Mouse (Mus musculus): ENCODE results near the gene 2310034C09Rik. TPM values are rescaled to one million over a fixed set of nuclear protein-coding genes. Genes with fewer than 3 reads are reported as not detected.
"Not testable (repeated sequence)": the region's sequence is repeated elsewhere in the genome, so short reads cannot be mapped to it uniquely, and the experiment has no call there.

The 2310034C09Rik gene
- not detected in 2 replicates for polyA plus RNA-seq (2015; fragmentation: Nextera tagmentation; extraction: Ambion mirVana)

DNA sequence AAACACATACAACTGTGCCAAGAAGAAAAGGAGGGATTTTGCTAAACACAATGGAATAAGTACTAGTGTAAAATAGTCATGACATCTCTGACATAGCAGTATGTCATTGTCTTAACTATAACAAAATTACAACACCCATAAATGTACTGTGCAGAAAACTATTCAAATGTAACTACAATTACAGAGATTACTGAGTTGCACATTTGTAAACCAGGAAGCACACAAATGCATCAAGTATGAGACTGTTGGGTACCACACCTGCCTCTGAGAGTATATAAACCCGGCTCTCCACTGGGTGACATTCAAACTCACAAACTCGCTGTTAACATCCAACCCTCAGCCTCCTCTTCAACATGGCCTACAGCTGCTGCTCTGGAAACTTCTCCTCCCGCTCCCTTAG is at the start of gene 2310034C09Rik:
Gene 2310034C09Rik (plus strand): TSS at position 301 of the 400 bp plus-strand sequence.
- not testable (repeated sequence) for H3K9me3 ChIP-seq (replicated peaks; ENCODE audit: low read length); ATAC-seq (replicated peaks; ENCODE audit: low FRiP score, low read depth); H3K27ac ChIP-seq; H3K36me3 ChIP-seq (ENCODE audit: insufficient read depth, low read length); H3K4me2 ChIP-seq (ENCODE audit: low read length); H3K4me1 ChIP-seq (replicated peaks; ENCODE audit: insufficient read depth, low read length); H3K27me3 ChIP-seq (ENCODE audit: insufficient read depth, low read length); H3K4me3 ChIP-seq (replicated peaks; ENCODE audit: low read depth, low read length); H3K9ac ChIP-seq (ENCODE audit: low read depth, low read length); DNase-seq (ENCODE audit: low spot score)
- 83% methylated on average over 3 of the region's 3 CpGs for WGBS

DNA sequence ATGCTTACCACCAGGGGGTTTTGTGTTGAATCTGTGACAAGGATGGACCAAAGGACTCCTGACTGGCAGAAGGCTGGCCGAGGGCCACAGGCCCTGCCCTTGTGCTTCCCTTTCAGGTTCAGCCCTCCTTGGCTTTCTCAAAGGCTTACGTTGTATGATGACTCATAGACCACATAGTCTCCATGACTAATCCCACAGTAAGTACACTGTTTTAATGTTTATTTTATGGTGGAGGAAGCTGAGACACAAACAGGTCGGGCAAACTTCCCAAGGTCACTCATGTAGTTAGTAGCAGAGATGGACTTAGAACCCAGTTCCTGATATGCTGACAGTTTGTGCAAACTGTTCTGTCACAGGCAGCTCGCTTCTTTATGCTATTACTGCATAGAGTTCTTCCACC is 47.9 kb upstream of the 2310034C09Rik start:
- ATAC-seq (replicated peaks; ENCODE audit: low FRiP score, low read depth) (peak; percentile 68; the same call in 1 of the 2 replicates), DNase-seq (ENCODE audit: low spot score) (peak; percentile 6)
- WGBS, result 63% methylated on average over 4 of the region's 4 CpGs
- no peak overlapping the region for H3K9ac ChIP-seq (ENCODE audit: low read depth, low read length)
- no peak overlapping the region for H3K27ac ChIP-seq
- H3K4me1 ChIP-seq (replicated peaks; ENCODE audit: insufficient read depth, low read length), result no peaks in the 10 kb centered on the region
- TF ChIP-seq CTCF (IDR thresholded peaks at IDR 0.05; ENCODE audit: low read depth), result peak; percentile 22; the same call in 1 of the 2 replicates
- H3K4me2 ChIP-seq (ENCODE audit: low read length), result no peak overlapping the region
- H3K27me3 ChIP-seq (ENCODE audit: insufficient read depth, low read length), result no peaks in the 10 kb centered on the region
- no peak overlapping the region for H3K4me3 ChIP-seq (replicated peaks; ENCODE audit: low read depth, low read length)
- H3K9me3 ChIP-seq (replicated peaks; ENCODE audit: low read length), result no peaks in the 10 kb centered on the region
- no peaks in the 10 kb centered on the region for H3K36me3 ChIP-seq (ENCODE audit: insufficient read depth, low read length)

DNA sequence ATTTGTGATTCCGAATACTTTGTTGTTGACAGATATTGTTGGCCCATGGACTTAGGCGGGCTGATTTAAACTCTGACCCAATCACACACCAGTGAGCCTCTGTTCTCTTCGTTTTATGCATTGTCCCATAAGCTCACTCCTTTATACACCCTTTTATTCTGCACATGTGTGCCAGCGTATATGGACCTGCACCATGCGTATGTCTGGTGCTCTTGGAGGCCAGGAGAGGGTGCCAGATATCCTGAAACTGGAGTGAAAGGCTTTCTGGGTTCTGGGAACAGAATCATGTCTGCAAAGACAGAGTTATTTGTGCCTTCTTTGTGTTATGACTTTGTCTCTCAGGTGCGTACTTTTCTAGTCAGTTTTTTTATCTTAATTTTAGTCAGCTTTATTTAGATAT is 47.4 kb upstream of the 2310034C09Rik start:
- ATAC-seq (replicated peaks; ENCODE audit: low FRiP score, low read depth) (no peak), DNase-seq (ENCODE audit: low spot score) (no peak)
- Histone ChIP-seq H3K9me3 (replicated peaks; ENCODE audit: low read length) (no peaks in the 10 kb centered on the region), H3K4me2 (ENCODE audit: low read length) (no peak overlapping the region), H3K27me3 (ENCODE audit: insufficient read depth, low read length) (no peaks in the 10 kb centered on the region), H3K27ac (no peak overlapping the region), H3K4me1 (replicated peaks; ENCODE audit: insufficient read depth, low read length) (no peaks in the 10 kb centered on the region), H3K4me3 (replicated peaks; ENCODE audit: low read depth, low read length) (no peak overlapping the region), H3K36me3 (ENCODE audit: insufficient read depth, low read length) (no peaks in the 10 kb centered on the region), H3K9ac (ENCODE audit: low read depth, low read length) (no peak overlapping the region)
- peak; percentile 50; the same call in 1 of the 2 replicates for TF ChIP-seq CTCF (IDR thresholded peaks at IDR 0.05; ENCODE audit: low read depth)
- 83% methylated on average over 6 of the region's 6 CpGs for WGBS

DNA sequence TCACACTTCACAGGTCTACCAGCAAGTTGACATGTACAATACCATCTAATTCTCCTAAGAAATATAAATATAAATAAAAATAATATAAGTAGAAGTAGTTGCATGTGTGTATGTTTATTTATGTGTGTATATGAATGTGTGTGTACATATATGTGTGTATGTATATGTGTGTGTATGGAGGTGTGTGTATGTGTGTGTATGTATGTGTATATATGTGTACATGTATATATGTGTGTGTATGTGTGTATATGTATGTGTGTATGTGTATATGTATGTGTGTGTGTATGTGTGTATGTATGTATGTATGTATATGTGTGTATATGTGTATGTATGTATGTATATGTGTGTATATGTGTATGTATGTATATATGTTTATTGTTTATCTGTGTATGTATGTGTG is 42.1 kb upstream of the 2310034C09Rik start:
- Histone ChIP-seq H3K9me3 (replicated peaks; ENCODE audit: low read length) (no peaks in the 10 kb centered on the region), H3K4me3 (replicated peaks; ENCODE audit: low read depth, low read length) (no peak overlapping the region), H3K9ac (ENCODE audit: low read depth, low read length) (no peak overlapping the region), H3K4me2 (ENCODE audit: low read length) (no peak overlapping the region), H3K27ac (no peak overlapping the region), H3K4me1 (replicated peaks; ENCODE audit: insufficient read depth, low read length) (no peaks in the 10 kb centered on the region), H3K36me3 (ENCODE audit: insufficient read depth, low read length) (no peaks in the 10 kb centered on the region), H3K27me3 (ENCODE audit: insufficient read depth, low read length) (no peaks in the 10 kb centered on the region)
- DNase-seq (ENCODE audit: low spot score) (no peak), ATAC-seq (replicated peaks; ENCODE audit: low FRiP score, low read depth) (no peak)
- TF ChIP-seq CTCF (IDR thresholded peaks at IDR 0.05; ENCODE audit: low read depth), result no peak

DNA sequence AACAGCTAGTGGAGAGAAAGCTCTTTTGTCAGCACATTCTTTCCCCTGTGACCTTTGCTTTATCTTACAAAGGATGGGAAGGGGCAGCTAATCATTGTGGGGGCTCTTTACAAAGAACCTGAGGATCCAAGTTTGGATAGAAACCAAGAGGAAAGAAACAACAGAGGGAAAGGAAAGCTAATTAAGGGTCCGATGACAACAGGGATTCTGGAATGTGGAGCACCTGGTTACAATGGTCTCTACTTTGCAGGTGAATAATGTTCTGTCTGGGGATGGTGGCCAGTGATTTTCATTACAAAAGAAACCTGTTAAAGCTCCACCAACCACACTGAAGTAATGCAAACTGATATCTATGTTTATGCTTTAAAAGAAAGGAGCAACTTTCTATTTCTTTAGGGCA is 38.6 kb upstream of the 2310034C09Rik start:
- no peak for DNase-seq (ENCODE audit: low spot score)
- H3K27me3 ChIP-seq (ENCODE audit: insufficient read depth, low read length), result no peaks in the 10 kb centered on the region
- no peak overlapping the region for H3K9ac ChIP-seq (ENCODE audit: low read depth, low read length)
- ATAC-seq (replicated peaks; ENCODE audit: low FRiP score, low read depth), result no peak
- WGBS, result 48% methylated on average over 1 of the region's 1 CpGs
- H3K4me3 ChIP-seq (replicated peaks; ENCODE audit: low read depth, low read length), result no peak overlapping the region
- H3K4me2 ChIP-seq (ENCODE audit: low read length), result no peak overlapping the region
- H3K27ac ChIP-seq, result no peak overlapping the region
- no peaks in the 10 kb centered on the region for H3K4me1 ChIP-seq (replicated peaks; ENCODE audit: insufficient read depth, low read length)
- H3K36me3 ChIP-seq (ENCODE audit: insufficient read depth, low read length), result no peaks in the 10 kb centered on the region
- no peak for TF ChIP-seq CTCF (IDR thresholded peaks at IDR 0.05; ENCODE audit: low read depth)
- H3K9me3 ChIP-seq (replicated peaks; ENCODE audit: low read length), result no peaks in the 10 kb centered on the region

DNA sequence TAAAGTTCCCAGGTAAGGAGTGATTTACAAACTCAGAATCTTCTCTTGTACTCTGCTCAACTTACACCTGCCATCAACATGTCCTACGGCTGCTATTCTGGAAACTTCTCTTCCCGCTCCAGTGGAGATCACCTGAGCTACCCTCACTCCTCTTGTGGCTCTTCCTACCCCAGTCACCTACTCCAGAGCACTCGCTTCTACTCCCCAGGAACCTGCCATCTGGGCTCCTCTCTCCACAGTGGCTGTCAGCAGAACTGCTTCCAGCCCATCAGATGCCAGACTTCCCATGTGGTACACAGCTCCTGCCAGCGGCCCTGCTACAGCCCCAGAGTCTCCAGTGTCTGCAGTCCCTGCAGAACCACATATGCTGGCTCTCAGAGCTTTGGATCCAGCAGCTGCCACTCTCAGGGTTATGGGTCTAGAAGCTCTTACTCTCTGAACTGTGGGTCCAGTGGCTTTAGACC is 29.8 kb upstream of the 2310034C09Rik start, which contains the start of gene Krtap13-1:
Gene Krtap13-1 (plus strand): TSS at position 51 of the 464 bp plus-strand sequence.
- no peak within 1 kb of the TSS for H3K4me2 ChIP-seq (ENCODE audit: low read length)
- no peak within 1 kb of the TSS for H3K9ac ChIP-seq (ENCODE audit: low read depth, low read length)
- ATAC-seq (replicated peaks; ENCODE audit: low FRiP score, low read depth) (no peak), DNase-seq (ENCODE audit: low spot score) (no peak)
- no peak within 1 kb of the TSS for H3K4me3 ChIP-seq (replicated peaks; ENCODE audit: low read depth, low read length)
- no peaks in the 10 kb centered on the region for H3K36me3 ChIP-seq (ENCODE audit: insufficient read depth, low read length)
- no peaks in the 10 kb centered on the region for H3K27me3 ChIP-seq (ENCODE audit: insufficient read depth, low read length)
- WGBS, result 87% methylated on average over 4 of the region's 4 CpGs
- H3K9me3 ChIP-seq (replicated peaks; ENCODE audit: low read length), result no peaks in the 10 kb centered on the region
- no peaks in the 10 kb centered on the region for H3K4me1 ChIP-seq (replicated peaks; ENCODE audit: insufficient read depth, low read length)
- no peak within 1 kb of the TSS for H3K27ac ChIP-seq
- no peak for TF ChIP-seq CTCF (IDR thresholded peaks at IDR 0.05; ENCODE audit: low read depth)

DNA sequence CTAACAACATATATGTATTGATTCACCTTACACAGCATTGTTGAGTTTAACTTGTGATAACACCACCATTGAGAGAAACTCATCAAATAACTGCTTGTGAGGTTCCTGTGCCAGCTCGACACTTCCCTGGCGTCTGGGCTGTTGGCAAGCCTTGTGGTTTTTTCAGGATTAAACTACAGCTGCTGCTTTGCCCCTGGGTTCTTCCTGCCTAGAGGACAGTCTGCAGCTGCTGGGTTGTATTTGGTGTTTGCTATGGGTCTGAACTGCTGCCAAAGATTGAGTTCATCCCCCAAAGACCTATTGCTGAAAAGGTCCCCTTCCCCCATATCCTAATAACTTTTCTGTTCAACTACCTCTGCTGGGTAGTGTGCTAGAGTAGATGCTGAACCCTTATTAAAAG is 23.3 kb upstream of the 2310034C09Rik start:
- ATAC-seq (replicated peaks; ENCODE audit: low FRiP score, low read depth) (no peak), DNase-seq (ENCODE audit: low spot score) (no peak)
- H3K27ac ChIP-seq, result no peak overlapping the region
- no peaks in the 10 kb centered on the region for H3K36me3 ChIP-seq (ENCODE audit: insufficient read depth, low read length)
- no peaks in the 10 kb centered on the region for H3K27me3 ChIP-seq (ENCODE audit: insufficient read depth, low read length)
- H3K9me3 ChIP-seq (replicated peaks; ENCODE audit: low read length), result no peaks in the 10 kb centered on the region
- no peak overlapping the region for H3K4me3 ChIP-seq (replicated peaks; ENCODE audit: low read depth, low read length)
- H3K9ac ChIP-seq (ENCODE audit: low read depth, low read length), result no peak overlapping the region
- TF ChIP-seq CTCF (IDR thresholded peaks at IDR 0.05; ENCODE audit: low read depth), result no peak
- H3K4me2 ChIP-seq (ENCODE audit: low read length), result no peak overlapping the region
- no peaks in the 10 kb centered on the region for H3K4me1 ChIP-seq (replicated peaks; ENCODE audit: insufficient read depth, low read length)
- 51% methylated on average over 2 of the region's 2 CpGs for WGBS
